Mouse (Mus musculus): ENCODE measurements around the gene Casp7.

DNA sequence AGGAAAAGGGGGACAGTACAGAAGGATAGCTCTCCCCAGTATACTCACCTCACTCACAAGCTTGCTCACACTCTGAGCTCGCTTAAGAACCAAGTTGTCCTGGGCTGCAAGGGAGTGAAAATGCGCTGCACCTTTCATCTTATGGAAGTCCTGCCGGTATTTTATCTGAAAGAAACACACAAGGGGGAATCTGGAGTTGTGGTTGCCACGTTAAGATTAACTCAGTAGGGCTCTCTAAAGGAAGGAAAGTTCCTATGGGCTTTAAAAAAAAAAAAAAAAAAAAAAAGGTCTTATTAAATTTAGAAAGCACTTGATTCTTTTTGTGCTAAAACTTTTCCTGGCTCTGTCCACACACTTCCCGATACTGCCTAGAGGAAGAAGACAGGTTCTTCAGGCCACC is 18.9 kb upstream of the Casp7 start:
- TF ChIP-seq POLR2A (IDR thresholded peaks at IDR 0.05; ENCODE audit: low read depth, low read length) (no peak), CTCF (conservative IDR thresholded peaks at IDR 0.05; ENCODE audit: insufficient read depth, insufficient read length, low read depth, low read length) (no peak)
